ENCODE assay signal across 12 mouse cellular contexts in the genomic region with DNA sequence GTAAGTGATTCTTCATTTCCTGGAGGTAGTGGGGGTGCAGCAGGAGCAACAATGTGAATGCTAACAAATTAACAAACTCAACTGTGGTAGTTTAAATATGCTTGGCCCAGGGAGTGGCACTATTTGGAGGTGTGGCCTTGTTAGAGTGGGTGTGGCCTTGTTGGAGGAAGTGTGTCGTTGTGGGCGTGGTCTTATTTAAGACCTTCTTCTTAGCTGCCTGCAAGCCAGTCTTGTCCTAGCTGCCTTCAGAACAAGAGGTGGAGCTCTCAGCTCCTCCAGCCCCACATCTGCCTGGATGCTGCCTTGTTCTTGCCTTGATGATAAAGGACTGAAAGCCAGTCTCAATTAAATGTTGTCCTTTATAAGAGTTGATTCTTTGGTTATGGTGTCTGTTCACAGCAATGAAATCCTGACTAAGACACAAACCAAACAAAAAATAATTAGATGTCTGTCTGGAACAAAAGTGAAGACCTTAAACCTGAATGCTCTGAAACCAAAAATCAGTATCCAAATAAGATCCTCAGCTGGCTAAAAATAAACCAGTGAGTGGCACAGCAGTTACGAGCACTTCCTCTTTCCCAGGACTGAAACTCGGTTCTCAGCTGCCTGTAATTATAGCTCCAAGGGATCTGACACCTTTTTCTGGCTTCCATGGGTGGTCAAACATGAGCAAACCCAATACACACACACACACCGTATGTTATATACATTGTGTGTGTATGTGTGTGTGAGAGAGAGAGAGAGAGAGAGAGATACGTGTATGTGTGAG. TPM values are rescaled to one million over a fixed set of nuclear protein-coding genes. Genes with fewer than 3 reads are reported as not detected.
DNase-seq lines count a peak whose midpoint lies in the region; ATAC-seq lines count a peak whose summit lies in the region.
"Had no signal": no experiment of that assay in that cellular context is flagged by ENCODE, and none has a peak within 500 bp of the region (broad histone marks: within the 10 kb centered on the region; RNA-seq: fewer than 3 reads in every experiment).

No protein-coding gene starts in this region.

- H3K9ac ChIP-seq in heart, embryonic 11.5 days (ENCODE audit: low read depth, low read length) = peak overlapping the region; percentile 39; the same call in 1 of the 2 replicates
- no peak overlapping the region for H3K9ac ChIP-seq in embryonic facial prominence, embryonic 12.5 days
- H3K9ac ChIP-seq: hindbrain, embryonic 15.5 days; kidney, embryonic 15.5 days had no signal

- ATAC-seq in heart, embryonic 11.5 days (replicated peaks; ENCODE audit: insufficient number of reproducible peaks, low FRiP score, low TSS enrichment) = no peak
- ATAC-seq in embryonic facial prominence, embryonic 12.5 days (ENCODE audit: insufficient number of reproducible peaks, insufficient read depth, low FRiP score, low TSS enrichment) = no peak
- ATAC-seq: activated CD4-positive, CD25-positive, alpha-beta regulatory T cell, adult 4 months had no signal

- WGBS in heart, embryonic 11.5 days (ENCODE audit: insufficient replicate concordance) = 61% methylated on average over 6 of the region's 6 CpGs
- 64% methylated on average over 6 of the region's 6 CpGs for WGBS in embryonic facial prominence, embryonic 12.5 days

- H3K36me3 ChIP-seq in heart, embryonic 11.5 days (ENCODE audit: control insufficient read depth, insufficient read depth, low read length) = no peaks in the 10 kb centered on the region
- no peaks in the 10 kb centered on the region for H3K36me3 ChIP-seq in embryonic facial prominence, embryonic 12.5 days
- H3K36me3 ChIP-seq: hindbrain, embryonic 15.5 days; kidney, embryonic 15.5 days had no signal

- H3K4me3 ChIP-seq in heart, embryonic 11.5 days (ENCODE audit: low read depth, low read length) = no peak overlapping the region
- H3K4me3 ChIP-seq in embryonic facial prominence, embryonic 12.5 days = no peak overlapping the region
- H3K4me3 ChIP-seq: hindbrain, embryonic 15.5 days; kidney, embryonic 15.5 days had no signal

- H3K27me3 ChIP-seq in heart, embryonic 11.5 days (ENCODE audit: control insufficient read depth, insufficient read depth, low read length) = no peaks in the 10 kb centered on the region
- H3K27me3 ChIP-seq in embryonic facial prominence, embryonic 12.5 days = no peaks in the 10 kb centered on the region
- H3K27me3 ChIP-seq: hindbrain, embryonic 15.5 days; kidney, embryonic 15.5 days had no signal

- no peak for DNase-seq in heart, adult 11 months
- peak; percentile 41 for DNase-seq in lung, postnatal 36 days
- no peak for DNase-seq in lung, postnatal 14 days
- no peak for DNase-seq in cerebellum, postnatal 14 days
- no peak for DNase-seq in left cerebral cortex, adult 8-10 months (ENCODE audit: low spot score in 2 of 2)
- DNase-seq in thymus, postnatal 10 days (ENCODE audit: low spot score in 2 of 2) = no peak
- DNase-seq: embryo, embryonic 11 days had no signal

- H3K4me2 ChIP-seq in heart, embryonic 11.5 days = no peak overlapping the region
- no peak overlapping the region for H3K4me2 ChIP-seq in embryonic facial prominence, embryonic 12.5 days (replicated peaks)
- H3K4me2 ChIP-seq: hindbrain, embryonic 15.5 days; kidney, embryonic 15.5 days had no signal

- no peaks in the 10 kb centered on the region for H3K9me3 ChIP-seq in heart, embryonic 11.5 days (replicated peaks; ENCODE audit: control insufficient read depth, low read length)
- no peaks in the 10 kb centered on the region for H3K9me3 ChIP-seq in embryonic facial prominence, embryonic 12.5 days
- H3K9me3 ChIP-seq: hindbrain, embryonic 15.5 days; kidney, embryonic 15.5 days had no signal

- peak overlapping the region; percentile 35 for H3K27ac ChIP-seq in heart, embryonic 11.5 days (ENCODE audit: low read depth, low read length)
- H3K27ac ChIP-seq in embryonic facial prominence, embryonic 12.5 days = 0 out of 2 replicates have a peak overlapping the region, but pooled peaks have one; percentile 7
- H3K27ac ChIP-seq: hindbrain, embryonic 15.5 days; kidney, embryonic 15.5 days had no signal

- peaks cover 7% of the 10 kb centered on the region; the same call in 1 of the 2 replicates for H3K4me1 ChIP-seq in heart, embryonic 11.5 days (ENCODE audit: control insufficient read depth, insufficient read depth, low read length)
- H3K4me1 ChIP-seq in embryonic facial prominence, embryonic 12.5 days = no peaks in the 10 kb centered on the region

RNA-seq across cellular contexts. Expression of a gene that starts 4.7 kb away (rescaled TPM):
- 22.3 and 25.8 TPM in 2 replicates for polyA plus RNA-seq in heart, embryonic 11.5 days (2014; fragmentation: Nextera tagmentation; extraction: Ambion mirVana)
- polyA plus RNA-seq in embryonic facial prominence, embryonic 12.5 days (2016; fragmentation: Nextera tagmentation; extraction: Ambion mirVana) = 101 and 102 TPM in 2 replicates
- total RNA-seq in left cerebral cortex, adult 8-10 months (2022) = 10 to 100 TPM; 19.5 to 22.4 (median 21.0) TPM

RNA-seq across cellular contexts. Expression of a gene that starts 6.0 kb away (rescaled TPM):
- 13.3 and 14.5 TPM in 2 replicates for polyA plus RNA-seq in heart, embryonic 11.5 days (2014; fragmentation: Nextera tagmentation; extraction: Ambion mirVana)
- polyA plus RNA-seq in embryonic facial prominence, embryonic 12.5 days (2016; fragmentation: Nextera tagmentation; extraction: Ambion mirVana) = 35.2 and 36.7 TPM in 2 replicates
- total RNA-seq in left cerebral cortex, adult 8-10 months (2022) = 10 to 100 TPM; 46.9 to 57.8 (median 47.2) TPM

RNA-seq across cellular contexts. Expression of a gene that starts 13.7 kb away (rescaled TPM):
- polyA plus RNA-seq in heart, embryonic 11.5 days (2014; fragmentation: Nextera tagmentation; extraction: Ambion mirVana) = 57.6 and 58.4 TPM in 2 replicates
- polyA plus RNA-seq in embryonic facial prominence, embryonic 12.5 days (2016; fragmentation: Nextera tagmentation; extraction: Ambion mirVana) = 231 and 256 TPM in 2 replicates
- total RNA-seq in left cerebral cortex, adult 8-10 months (2022) = 1 to 10 TPM; 1.9 to 4.0 (median 3.1) TPM
- polyA plus RNA-seq: activated CD4-positive, CD25-positive, alpha-beta regulatory T cell, adult 4 months had no signal

RNA-seq across cellular contexts. Expression of a gene that starts 45.0 kb away (rescaled TPM):
- polyA plus RNA-seq in heart, embryonic 11.5 days (2014; fragmentation: Nextera tagmentation; extraction: Ambion mirVana) = 0.09 TPM in 1 of 2 replicates, not detected in the other
- polyA plus RNA-seq in embryonic facial prominence, embryonic 12.5 days (2016; fragmentation: Nextera tagmentation; extraction: Ambion mirVana) = 1.6 and 2.5 TPM in 2 replicates
- 100 to 1,000 TPM; 223 to 281 (median 257) TPM for total RNA-seq in left cerebral cortex, adult 8-10 months (2022)
- polyA plus RNA-seq: activated CD4-positive, CD25-positive, alpha-beta regulatory T cell, adult 4 months had no signal
